Mouse (Mus musculus) right cerebral cortex, postnatal 10 days (tissue): Measurements from ENCODE around the gene Oprm1.
"Not testable (repeated sequence)": the region's sequence is repeated elsewhere in the genome, so short reads cannot be mapped to it uniquely, and the experiment has no call there.

Experiments
- DNase-seq, 2 experiments: peaks; one replicate each; pipeline ENCODE4 v3.0.0; 2021; ENCODE audit warnings: low spot score in 2 of 2

Oprm1 gene

GRCm38 (mm10) chr10:6978733-6979132 is 220.4 kb downstream of the Oprm1 start:
- DNase-seq, result no peak

DNA sequence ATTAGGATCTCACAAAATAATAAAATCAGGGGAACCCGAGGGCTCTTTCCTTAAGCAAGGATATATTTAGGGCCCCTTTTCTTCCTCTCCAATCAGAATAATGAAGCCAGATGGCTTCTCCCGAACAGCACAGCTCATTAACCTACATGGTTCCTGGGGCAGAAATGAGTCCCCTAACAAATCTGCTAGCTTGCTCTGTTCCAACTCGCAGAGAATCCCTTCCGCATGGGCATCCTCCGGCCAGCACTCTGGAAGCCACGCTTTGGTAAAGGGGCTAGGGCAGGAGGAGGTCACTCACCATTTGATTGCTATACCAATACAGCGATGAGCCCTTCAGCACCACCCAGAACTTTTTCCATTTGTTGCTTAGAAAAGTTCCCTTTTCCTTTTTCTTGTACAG is 220.9 kb downstream of the Oprm1 start:
- DNase-seq, result peak in 1 of 2 experiments; percentile 28

GRCm38 (mm10) chr10:6979789-6980188 is 221.5 kb downstream of the Oprm1 start:
- DNase-seq, result no peak

DNA sequence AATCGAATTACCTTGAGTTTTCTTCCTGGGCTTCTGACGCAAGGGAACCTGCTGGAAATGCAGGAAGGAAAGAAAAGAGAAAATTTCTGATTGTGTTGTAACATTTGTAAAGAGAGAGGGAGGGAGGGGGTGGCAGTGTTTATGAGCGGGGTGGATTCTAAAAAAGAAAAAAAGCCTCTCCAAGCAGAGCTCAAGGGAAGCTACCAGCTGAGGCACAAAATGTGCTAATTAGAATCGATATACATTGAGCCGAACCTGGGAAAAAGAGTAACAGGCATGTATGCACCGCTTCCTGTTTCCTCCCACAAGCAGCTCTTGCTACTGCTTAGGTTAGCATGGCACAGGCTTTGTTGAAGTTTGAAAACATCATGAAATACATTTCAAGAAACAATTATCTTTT is 221.9 kb downstream of the Oprm1 start:
- DNase-seq, result peak in 1 of 2 experiments; percentile 41

DNA sequence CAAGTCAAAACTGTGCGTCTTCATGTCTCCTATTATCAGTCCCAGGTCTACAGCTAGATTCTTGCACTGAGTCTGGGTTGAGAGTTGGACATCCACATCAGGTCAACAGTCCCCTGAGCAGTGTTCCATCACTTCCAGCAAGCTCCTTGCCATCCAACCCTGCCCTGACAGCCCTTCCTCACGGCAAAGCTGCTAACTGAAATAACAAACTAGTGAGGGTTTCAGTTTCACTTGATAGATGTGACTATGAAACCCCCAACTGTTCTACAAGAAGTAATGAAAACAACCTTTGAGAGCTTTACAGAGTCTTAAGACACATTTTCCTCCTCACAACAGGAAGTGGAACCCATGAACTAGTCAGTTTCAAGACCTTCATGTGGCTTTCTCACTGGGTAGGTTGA is 224.4 kb downstream of the Oprm1 start:
- DNase-seq, result no peak

DNA sequence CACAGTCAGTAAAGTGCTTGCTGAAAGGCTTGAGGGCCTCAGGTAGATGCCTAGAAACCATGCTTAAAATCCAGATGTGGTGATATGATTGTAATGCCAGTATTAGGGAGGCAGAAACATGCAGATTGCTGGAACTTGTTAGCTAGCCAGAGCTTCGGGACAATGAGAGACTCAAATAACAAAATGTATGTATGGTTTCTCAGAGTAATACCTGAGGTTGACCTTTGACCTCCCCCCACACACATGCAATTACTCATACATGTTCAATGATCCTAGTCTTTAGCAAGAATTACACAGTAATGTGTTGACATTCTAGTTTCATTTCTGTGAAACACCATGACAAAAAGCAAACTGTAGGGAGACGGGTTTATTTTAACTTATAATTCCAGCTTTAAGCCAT is 225.1 kb downstream of the Oprm1 start:
- DNase-seq, result no peak

DNA sequence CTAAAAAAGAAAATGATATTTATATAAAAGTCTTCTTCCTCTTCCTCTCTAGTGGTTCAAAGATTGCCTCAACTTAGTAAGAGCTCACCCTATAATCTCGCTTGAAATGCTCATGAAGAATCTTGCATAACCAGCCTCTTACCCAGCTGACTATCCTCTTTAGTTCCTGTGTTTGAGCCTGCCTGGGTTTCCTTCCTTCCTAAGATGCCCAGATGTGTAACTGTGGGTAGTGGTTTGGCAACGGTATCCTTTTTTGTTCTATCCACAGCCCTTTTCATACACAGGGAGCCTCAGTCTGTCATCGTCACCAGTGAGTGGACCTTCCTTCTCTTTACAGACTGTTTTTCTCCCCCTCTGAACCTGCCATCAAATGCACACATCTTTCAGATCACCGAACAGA is 227.9 kb downstream of the Oprm1 start:
- DNase-seq, result no peak

DNA sequence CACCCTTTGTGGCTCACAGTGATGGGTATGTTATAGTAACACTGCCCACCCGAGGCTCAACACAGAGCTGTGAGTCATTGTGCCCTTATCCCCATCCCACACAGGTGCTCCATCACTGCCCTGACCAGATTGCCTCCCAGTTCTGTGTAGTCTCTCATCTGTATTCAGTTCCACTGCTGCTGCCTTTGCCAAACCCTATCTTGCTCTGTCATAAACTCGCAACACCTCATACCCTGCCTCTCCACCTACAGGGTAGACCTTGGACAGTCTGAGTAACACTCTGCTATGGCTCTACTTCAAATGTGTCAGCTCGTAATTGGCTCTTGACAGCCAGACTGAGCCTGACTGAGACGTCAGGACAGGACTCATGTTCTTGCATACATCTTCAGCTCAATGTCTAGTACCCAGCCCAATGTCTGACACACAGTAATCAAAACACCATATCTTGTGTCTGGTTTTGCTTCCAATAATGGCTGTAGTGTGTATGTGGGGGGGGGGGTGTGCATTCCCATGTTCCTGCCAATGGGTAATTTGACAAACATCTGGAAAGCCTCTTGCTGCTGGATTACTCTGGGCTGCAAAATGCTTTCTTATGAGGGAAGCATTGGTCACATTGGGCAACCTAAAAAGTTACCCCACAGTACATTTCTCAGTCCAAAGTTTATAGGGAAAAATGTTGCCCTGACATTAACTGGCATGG is 229.2 kb downstream of the Oprm1 start:
- DNase-seq, result no peak

DNA sequence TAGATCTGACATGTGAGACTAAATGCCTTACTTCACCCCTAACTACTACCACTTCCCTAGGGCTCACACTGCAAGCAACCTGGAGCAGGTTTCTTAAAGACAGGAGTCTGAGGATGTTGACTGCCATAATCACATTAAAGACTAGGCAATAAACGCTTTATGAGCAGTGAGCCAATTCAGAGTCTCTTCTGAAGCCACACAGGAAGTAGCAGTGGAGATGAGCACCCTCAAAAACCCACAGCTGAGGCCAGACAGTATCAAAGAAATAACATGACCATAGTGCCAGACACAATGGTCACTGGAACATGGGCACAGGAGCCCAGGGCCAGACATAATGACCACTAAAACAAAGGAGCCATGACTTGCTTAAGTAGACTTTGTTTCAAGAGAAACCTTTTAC is 230.2 kb downstream of the Oprm1 start:
- DNase-seq, result no peak

GRCm38 (mm10) chr10:6996895-6997294 is 238.6 kb downstream of the Oprm1 start:
- no peak for DNase-seq

DNA sequence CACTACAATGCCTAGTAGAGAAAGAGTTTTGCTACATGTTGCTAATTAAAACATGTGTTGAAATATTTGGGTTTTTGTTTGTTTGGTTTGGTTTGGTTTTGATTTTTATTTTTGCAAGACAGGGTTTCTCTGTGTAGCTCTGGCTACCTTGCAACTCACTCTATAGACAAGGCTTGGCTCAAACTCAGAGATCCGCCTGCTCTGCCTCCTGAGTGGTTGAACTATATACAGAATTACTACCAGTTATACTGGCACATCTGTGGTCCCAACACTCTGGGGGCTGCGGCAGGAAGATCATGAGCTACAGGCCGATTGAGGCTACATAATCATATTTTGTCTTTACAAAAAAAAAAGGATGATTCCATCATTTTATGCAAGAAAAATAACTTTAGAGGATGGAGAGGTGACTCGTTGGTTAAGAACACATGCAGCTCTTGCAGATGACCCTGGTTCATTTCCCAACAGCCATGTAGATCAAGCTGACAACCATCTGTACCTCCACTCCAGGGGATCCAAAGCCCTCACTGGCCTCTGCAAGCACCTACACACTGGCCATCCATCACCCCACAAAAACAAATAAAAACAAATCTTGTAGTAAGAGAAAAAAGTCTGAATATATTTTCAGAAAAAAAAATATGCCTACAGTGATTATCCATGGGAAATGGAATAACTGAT is 240.4 kb downstream of the Oprm1 start:
- DNase-seq, result no peak

DNA sequence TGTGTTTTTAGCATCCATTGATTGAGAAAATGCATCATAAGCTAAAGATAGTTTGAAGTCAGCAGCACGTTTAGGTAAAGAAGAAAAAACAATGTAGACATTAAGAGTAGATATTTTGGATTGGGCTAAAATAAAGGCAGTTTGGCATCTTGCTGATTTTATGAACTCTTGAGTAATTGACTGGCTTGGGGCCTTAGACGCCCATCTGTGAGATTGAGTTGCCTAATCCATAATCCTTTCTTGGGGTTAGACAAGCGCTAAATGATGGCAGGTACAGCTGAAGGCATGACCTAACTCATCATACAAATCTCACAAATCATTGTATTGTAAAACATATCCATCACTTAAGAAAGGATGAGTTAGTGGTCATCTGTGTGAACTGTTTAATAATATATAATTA is 241.0 kb downstream of the Oprm1 start:
- DNase-seq, result no peak

DNA sequence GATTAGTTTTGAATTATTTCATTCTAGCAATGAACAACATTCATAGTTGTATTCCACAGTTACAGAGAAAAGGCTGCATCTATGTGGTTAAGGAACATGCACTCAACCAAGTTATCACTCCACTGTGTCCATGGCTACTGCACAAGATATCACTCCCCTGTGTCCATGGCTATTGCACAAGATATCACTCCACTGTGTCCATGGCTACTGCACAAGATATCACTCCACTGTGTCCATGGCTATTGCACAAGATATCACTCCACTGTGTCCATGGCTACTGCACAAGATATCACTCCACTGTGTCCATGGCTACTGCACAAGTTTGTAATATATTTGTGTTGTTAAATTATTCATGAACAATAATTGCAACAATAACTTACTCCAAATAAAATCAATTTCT is 245.6 kb downstream of the Oprm1 start:
- DNase-seq, result not testable (repeated sequence)

DNA sequence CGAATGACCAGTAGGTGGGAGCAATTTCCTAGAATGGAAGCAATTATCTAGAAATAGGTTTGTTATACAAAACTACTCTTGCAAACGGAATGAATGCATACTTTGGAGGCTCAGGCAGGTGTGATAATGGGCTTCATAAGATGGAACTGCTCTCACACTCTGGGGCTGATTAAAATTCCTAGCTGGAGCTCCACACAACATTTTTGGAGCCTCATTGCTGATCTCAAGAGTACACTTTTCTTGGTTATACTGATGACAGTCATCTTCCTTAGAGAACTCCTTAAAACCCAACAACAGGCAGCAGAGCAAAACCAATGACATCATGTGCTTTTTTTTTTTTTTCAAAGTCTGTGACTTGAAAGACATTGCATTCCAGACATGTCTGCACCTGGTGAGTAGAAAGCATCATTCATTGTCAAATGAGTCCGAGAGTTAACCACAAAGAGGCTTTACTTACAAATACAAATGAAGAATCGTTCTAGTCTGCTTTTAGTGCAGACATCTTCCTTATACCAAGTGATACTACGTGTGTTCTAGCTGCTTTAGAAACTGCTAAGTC is 246.8 kb downstream of the Oprm1 start:
- DNase-seq, result no peak

- no peak for DNase-seq
Observed at GRCm38 (mm10) chr10:7010543-7010942, 252.2 kb downstream of the Oprm1 start.

DNA sequence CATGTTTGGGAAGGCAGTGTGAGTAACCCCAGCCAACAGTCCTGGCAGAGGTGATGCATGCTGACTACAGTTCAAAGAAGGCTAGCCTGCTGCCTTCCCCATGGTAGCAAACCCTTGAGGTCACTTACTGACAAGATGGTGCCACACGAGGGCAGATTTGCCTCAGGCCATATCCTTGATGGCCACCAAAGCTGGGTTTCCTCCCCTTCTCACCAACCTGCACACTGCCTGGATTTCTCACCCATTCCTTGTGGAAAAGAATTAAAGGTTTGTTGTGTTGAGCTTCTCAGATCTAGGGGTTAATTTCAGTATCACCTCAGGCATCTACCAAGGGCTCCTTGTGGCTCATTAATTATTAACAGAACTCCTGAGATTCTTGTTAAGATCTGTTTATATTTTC is 256.9 kb downstream of the Oprm1 start:
- no peak for DNase-seq

- DNase-seq, result peak in 1 of 2 experiments; percentile 43
Observed at GRCm38 (mm10) chr10:7019781-7020386, 261.6 kb downstream of the Oprm1 start.

- DNase-seq, result no peak
Observed at GRCm38 (mm10) chr10:7020551-7020950, 262.2 kb downstream of the Oprm1 start.

DNA sequence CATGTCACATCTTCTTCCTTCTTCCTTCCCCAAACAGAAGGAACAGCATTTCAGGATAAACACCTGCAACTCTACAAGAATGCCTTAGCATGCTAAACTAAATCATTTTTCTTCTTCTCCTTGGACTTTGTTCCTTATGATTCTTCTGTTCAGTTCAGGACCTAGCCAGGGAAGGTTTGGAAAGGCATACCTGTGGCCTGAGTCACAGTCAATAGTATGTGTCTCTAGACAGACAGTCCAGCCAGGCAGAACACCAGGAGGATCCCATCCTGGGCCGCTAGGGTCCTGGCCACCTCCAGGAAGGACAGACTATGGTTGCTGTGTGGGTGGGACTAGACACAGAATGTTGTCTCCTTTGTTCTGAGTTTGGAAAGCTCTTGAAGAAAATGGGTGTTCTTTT is 266.7 kb downstream of the Oprm1 start:
- DNase-seq, result no peak

DNA sequence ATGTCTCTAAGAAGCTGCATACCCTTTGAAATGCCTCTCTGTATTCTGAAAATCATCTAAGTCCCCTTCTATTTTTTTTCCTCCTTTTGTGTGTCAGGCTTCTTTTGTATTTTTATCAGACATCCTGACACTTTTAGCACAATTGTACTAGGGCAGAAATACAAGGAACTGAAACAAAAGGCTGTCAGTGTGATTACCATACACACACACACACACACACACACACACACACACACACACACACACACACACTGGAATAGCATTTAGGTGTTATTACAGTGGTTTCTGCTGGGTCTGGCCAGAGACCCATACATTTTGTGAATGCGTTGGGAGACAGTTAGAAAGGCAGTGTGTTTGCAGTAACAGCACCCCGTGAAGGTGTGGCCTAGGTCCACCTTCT is 275.2 kb downstream of the Oprm1 start:
- no peak for DNase-seq

DNA sequence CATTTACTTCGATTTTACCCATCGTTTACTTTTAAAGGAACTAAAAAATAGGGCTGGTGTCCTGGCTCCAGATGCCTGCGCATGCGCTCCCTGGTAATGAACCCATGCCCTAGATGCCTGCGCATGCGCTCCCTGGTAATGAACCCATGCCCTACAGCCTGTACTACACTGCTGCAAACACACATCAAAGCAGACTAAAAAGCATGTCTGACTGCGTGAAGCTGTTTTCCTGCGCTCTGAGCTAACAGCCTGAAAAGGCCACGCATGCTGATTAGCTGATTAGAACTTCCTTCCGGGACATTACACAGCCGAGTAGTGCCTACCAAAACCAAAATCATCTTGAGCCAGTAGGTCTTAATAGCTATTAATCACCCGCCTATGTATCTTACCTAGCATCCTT is 277.2 kb downstream of the Oprm1 start:
- DNase-seq, result no peak

DNA sequence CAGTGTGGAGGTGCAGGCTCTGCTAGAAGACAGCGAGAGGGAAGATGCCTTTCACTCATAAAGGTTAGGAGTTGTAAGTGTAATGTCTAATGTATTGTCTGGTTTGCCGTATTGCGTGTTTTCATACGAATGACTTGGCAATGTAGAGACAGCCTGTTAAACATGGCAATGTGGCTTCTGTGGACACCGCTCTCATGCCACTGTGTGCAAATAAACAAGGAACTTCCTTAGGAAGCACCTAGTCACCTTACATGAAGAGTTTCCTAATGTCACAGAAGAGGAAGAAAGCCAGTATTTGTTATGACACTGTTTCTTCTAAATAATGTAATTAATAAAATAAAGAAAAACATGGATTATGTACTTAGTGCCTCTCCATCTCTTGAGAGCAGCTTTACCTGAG is 278.9 kb downstream of the Oprm1 start:
- DNase-seq, result no peak

DNA sequence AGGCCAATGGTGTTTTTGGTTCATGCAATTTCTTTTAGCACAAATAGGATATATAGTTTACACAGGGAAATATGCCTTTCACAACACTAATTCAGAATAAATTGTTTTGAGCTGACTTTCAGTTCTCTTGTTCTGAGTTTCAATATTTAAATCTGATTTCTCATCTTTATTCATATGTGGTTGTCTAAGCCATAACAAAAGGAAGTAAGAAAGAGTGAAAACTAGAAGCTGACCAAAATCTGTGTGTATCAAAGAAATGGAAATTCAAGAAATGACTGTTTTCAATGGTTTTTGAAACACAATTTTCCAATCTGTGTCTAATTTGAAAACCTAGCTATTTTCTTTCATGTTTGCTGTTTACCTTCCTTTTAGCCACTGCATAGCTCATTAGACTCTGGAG is 282.7 kb downstream of the Oprm1 start:
- no peak for DNase-seq
